Mouse (Mus musculus) stomach, embryonic 16.5 days (tissue): ENCODE results near the gene Bcl2l11. TPM values are rescaled to one million over a fixed set of nuclear protein-coding genes. Genes with fewer than 3 reads are reported as not detected.
A peak's percentile ranks its signal among the peaks of the same experiment; 100 is the strongest.

Experiments used
- ATAC-seq: fragments of 200-750 bp; cut with Nextera tagmentation; 2 replicates; pipeline ENCODE4 v1.8.0; 2017; ENCODE audit warnings: moderate number of reproducible peaks, moderate TSS enrichment; ENCODE audit not compliant: insufficient read depth, low FRiP score
- H3K27ac ChIP-seq: fragments of 300-500 bp; sonication (generic); 2 replicates; pipeline ENCODE4 v1.5.1; 2014; ENCODE audit warnings: low read length
- H3K27me3 ChIP-seq: fragments of 300-500 bp; sonication (generic); 2 replicates; pipeline ENCODE4 v1.6.1; 2014; ENCODE audit warnings: low read length, control low read depth, mixed read lengths; ENCODE audit not compliant: control insufficient read depth, insufficient read depth
- H3K36me3 ChIP-seq: fragments of 300-500 bp; sonication (generic); 2 replicates; pipeline ENCODE4 v1.6.1; 2014; ENCODE audit warnings: low read length; ENCODE audit not compliant: control insufficient read depth, insufficient read depth
- H3K4me1 ChIP-seq: fragments of 300-500 bp; sonication (generic); 2 replicates; pipeline ENCODE4 v1.6.1; 2014; ENCODE audit warnings: low read length, control low read depth, mixed read lengths; ENCODE audit not compliant: control insufficient read depth, insufficient read depth
- H3K4me2 ChIP-seq: fragments of 300-500 bp; sonication (generic); 2 replicates; pipeline ENCODE4 v1.6.1; 2014; ENCODE audit warnings: low read depth, low read length, mixed read lengths
- H3K4me3 ChIP-seq: fragments of 300-500 bp; sonication (generic); replicated peaks from 2 replicates; pipeline ENCODE4 v1.5.1; 2014; ENCODE audit warnings: mild to moderate bottlenecking, low read length
- H3K9ac ChIP-seq: fragments of 300-500 bp; sonication (generic); 2 replicates; pipeline ENCODE4 v1.6.1; 2014; ENCODE audit warnings: low read length
- H3K9me3 ChIP-seq: fragments of 300-500 bp; sonication (generic); replicated peaks from 2 replicates; pipeline ENCODE4 v1.6.1; 2016; ENCODE audit warnings: low read length, control low read depth; ENCODE audit not compliant: control insufficient read depth
- WGBS: fragments of 180-500 bp; shearing (Covaris S2); extraction: QIAGEN DNeasy Blood & Tissue Kit; methylation state at CpG from one replicate; pipeline ENCODE4 v1.1.7; 2014; 5-methylcytosine and 5-hydroxymethylcytosine counted together
- polyA plus RNA-seq: library from polyadenylated mRNA; unstranded; fragments of >200 nt; fragmentation: Nextera tagmentation; extraction: Ambion mirVana; gene quantifications from 2 replicates; pipeline ENCODE4 v1.2.1, GENCODE M21; 2015

Bcl2l11 gene
- polyA plus RNA-seq, 1 experiment from 2014 or later, result 14.3 TPM

DNA sequence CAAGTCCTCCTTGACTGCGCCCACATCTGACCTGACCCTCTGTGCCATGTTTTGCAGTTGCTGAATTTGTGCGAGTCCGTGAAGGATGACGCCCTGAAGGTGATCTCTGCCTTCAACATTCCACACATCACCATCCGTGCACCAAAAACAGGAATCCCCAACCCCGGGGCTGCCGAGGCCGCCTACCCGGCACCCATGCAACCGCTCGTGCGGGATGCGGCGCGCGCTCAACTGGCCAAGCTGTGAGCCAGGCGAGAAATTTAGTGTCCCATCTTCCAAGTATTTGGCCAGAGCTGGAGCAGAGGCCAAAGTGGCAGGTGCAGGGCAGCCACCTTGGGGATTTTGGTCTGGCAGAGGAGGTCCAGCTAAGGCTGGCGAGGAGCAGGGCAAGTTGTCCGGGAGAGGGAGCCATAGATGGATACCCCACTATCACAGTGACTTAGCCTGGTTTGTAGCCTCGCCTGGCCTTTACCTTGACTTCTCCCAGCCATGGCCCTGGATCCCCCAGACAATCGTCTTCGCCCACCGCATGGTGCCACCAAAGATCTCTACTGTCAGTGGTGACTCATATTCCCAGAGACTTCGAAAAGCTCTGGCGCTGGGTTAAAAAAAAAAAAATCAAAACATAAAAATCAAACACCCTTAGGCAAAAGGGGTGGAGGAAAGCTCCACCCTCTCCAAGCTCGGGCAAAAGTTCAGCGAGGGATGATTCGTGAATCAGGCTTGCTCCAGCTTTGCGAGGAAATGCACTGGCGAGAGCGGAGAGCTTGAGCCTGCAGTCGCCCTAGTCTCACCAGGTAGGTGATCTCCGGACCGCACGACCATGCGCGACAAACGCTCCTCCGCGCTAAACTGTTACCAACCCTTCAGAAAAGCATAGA, 2.7 kb upstream of the Bcl2l11 start:
- Histone ChIP-seq H3K4me1 (peaks cover 26% of the 10 kb centered on the region), H3K9me3 (no peaks in the 10 kb centered on the region), H3K27me3 (peaks cover 12% of the 10 kb centered on the region), H3K4me3 (peak overlapping the region; percentile 33), H3K36me3 (no peaks in the 10 kb centered on the region), H3K9ac (peak overlapping the region; percentile 45), H3K4me2 (peak overlapping the region; percentile 98), H3K27ac (no peak overlapping the region)
- WGBS, result 4% methylated on average over 40 of the region's 40 CpGs
- no peak for ATAC-seq

DNA sequence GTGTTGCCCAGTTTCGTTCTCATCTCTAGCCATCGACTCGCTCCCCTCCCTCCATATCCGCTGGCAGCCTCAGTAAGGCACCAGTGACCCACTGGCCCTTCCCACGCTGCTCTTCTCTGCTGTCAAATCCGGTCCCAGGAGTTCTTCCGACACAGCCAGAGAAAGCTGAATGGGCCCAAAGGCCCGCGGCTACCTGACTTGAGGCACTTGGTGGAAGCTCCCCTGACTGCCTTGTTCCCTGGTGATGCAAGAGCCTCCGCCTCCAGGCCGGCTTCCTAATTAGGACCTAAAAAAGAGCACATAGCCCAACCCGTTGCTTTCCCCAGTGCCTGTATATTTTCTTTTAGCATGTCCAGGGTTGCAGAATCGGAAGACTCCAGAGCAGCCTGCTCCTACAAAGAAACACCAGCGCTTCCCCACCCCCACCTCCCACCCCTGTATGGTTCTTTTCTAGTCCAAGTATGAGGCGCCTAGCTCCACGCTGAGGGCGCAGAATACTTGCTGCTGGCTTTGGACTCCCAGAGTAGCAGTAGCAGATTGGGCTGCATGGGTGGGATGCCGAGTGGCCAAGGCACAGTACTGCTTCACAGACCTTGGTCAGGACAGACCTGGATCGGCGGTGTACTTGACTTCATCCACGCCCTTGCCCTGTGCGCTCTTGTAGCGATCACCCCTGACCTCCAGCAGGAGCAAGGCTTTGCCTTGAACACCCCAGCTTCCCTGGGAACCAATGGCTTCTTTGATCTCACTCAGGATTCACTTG, 1.7 kb upstream of the Bcl2l11 start:
- Histone ChIP-seq H3K27ac (no peak overlapping the region), H3K9ac (peak overlapping the region; percentile 33), H3K36me3 (no peaks in the 10 kb centered on the region), H3K9me3 (no peaks in the 10 kb centered on the region), H3K4me1 (peaks cover 31% of the 10 kb centered on the region), H3K4me2 (peak overlapping the region; percentile 98), H3K4me3 (peak overlapping the region; percentile 33), H3K27me3 (peaks cover 12% of the 10 kb centered on the region)
- ATAC-seq, result no peak
- whole genome bisulfite sequencing, result 14% methylated on average over 23 of the region's 23 CpGs

GRCm38 (mm10) chr2:128124693-128125092, 1.1 kb upstream of the Bcl2l11 start:
- no peaks in the 10 kb centered on the region for H3K9me3 ChIP-seq
- peak overlapping the region; percentile 73 for H3K4me3 ChIP-seq
- peaks cover 12% of the 10 kb centered on the region for H3K27me3 ChIP-seq
- no peak for ATAC-seq
- peak overlapping the region; percentile 81; the same call in 1 of the 2 replicates for H3K9ac ChIP-seq
- peak overlapping the region; percentile 98 for H3K4me2 ChIP-seq
- no peak overlapping the region for H3K27ac ChIP-seq
- H3K4me1 ChIP-seq, result peaks cover 31% of the 10 kb centered on the region
- no peaks in the 10 kb centered on the region for H3K36me3 ChIP-seq
- WGBS, result 24% methylated on average over 15 of the region's 15 CpGs

- peaks cover 12% of the 10 kb centered on the region for H3K27me3 ChIP-seq
- no peaks in the 10 kb centered on the region for H3K9me3 ChIP-seq
- ATAC-seq, result no peak
- WGBS, result under 1% methylated on average over 35 of the region's 35 CpGs
- peak overlapping the region; percentile 81 for H3K9ac ChIP-seq
- peaks cover 31% of the 10 kb centered on the region for H3K4me1 ChIP-seq
- peak overlapping the region; percentile 98 for H3K4me2 ChIP-seq
- H3K36me3 ChIP-seq, result 0 out of 2 replicates have a peak, but pooled peaks cover 5% of the 10 kb centered on the region
- H3K27ac ChIP-seq, result peak overlapping the region; percentile 93
- H3K4me3 ChIP-seq, result peak overlapping the region; percentile 73
Measured at GRCm38 (mm10) chr2:128126591-128127051, 783 bp downstream of the Bcl2l11 start.

- Histone ChIP-seq H3K4me1 (peaks cover 31% of the 10 kb centered on the region), H3K27ac (peak overlapping the region; percentile 93), H3K4me3 (peak overlapping the region; percentile 73), H3K9me3 (no peaks in the 10 kb centered on the region), H3K9ac (peak overlapping the region; percentile 81), H3K4me2 (peak overlapping the region; percentile 98), H3K27me3 (peaks cover 12% of the 10 kb centered on the region), H3K36me3 (0 out of 2 replicates have a peak, but pooled peaks cover 7% of the 10 kb centered on the region)
- WGBS, result under 1% methylated on average over 66 of the region's 67 CpGs
- peak; percentile 89 for ATAC-seq
Measured at GRCm38 (mm10) chr2:128127121-128127671, 1.4 kb downstream of the Bcl2l11 start.

GRCm38 (mm10) chr2:128127691-128128292, 2.0 kb downstream of the Bcl2l11 start:
- under 1% methylated on average over 48 of the region's 48 CpGs for WGBS
- peak overlapping the region; percentile 98 for H3K4me2 ChIP-seq
- H3K27ac ChIP-seq, result peak overlapping the region; percentile 93
- no peaks in the 10 kb centered on the region for H3K9me3 ChIP-seq
- H3K4me1 ChIP-seq, result peaks cover 28% of the 10 kb centered on the region
- peaks cover 12% of the 10 kb centered on the region for H3K27me3 ChIP-seq
- peak overlapping the region; percentile 73 for H3K4me3 ChIP-seq
- peak; percentile 35; the same call in 1 of the 2 replicates for ATAC-seq
- H3K9ac ChIP-seq, result peak overlapping the region; percentile 81
- H3K36me3 ChIP-seq, result 0 out of 2 replicates have a peak, but pooled peaks cover 7% of the 10 kb centered on the region

DNA sequence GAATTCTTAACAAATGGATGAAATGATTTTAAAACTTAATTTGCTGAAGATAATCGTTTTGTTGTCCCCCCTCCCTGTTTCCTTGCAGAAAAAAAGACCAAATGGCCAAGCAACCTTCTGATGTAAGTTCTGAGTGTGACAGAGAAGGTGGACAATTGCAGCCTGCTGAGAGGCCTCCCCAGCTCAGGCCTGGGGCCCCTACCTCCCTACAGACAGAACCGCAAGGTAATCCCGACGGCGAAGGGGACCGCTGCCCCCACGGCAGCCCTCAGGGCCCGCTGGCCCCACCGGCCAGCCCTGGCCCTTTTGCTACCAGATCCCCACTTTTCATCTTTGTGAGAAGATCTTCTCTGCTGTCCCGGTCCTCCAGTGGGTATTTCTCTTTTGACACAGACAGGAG, 2.7 kb downstream of the Bcl2l11 start:
- Histone ChIP-seq H3K27ac (peak overlapping the region; percentile 93; the same call in 1 of the 2 replicates), H3K9ac (peak overlapping the region; percentile 81), H3K9me3 (no peaks in the 10 kb centered on the region), H3K36me3 (0 out of 2 replicates have a peak, but pooled peaks cover 7% of the 10 kb centered on the region), H3K4me3 (peak overlapping the region; percentile 73), H3K4me1 (peaks cover 22% of the 10 kb centered on the region), H3K4me2 (peak overlapping the region; percentile 98), H3K27me3 (peaks cover 12% of the 10 kb centered on the region)
- ATAC-seq, result no peak
- WGBS, result 33% methylated on average over 10 of the region's 10 CpGs

GRCm38 (mm10) chr2:128131503-128131902, 5.7 kb downstream of the Bcl2l11 start:
- H3K4me2 ChIP-seq, result no peak overlapping the region
- no peak overlapping the region for H3K9ac ChIP-seq
- H3K4me1 ChIP-seq, result peaks cover 5% of the 10 kb centered on the region
- H3K27ac ChIP-seq, result no peak overlapping the region
- 87% methylated on average over 11 of the region's 11 CpGs for WGBS
- no peaks in the 10 kb centered on the region for H3K9me3 ChIP-seq
- 0 out of 2 replicates have a peak, but pooled peaks cover 7% of the 10 kb centered on the region for H3K36me3 ChIP-seq
- ATAC-seq, result no peak
- H3K4me3 ChIP-seq, result no peak overlapping the region
- no peaks in the 10 kb centered on the region for H3K27me3 ChIP-seq
